Mouse (Mus musculus): Measurements from ENCODE around the gene Olfr455. TPM values are rescaled to one million over a fixed set of nuclear protein-coding genes. Genes with fewer than 3 reads are reported as not detected.

Olfr455 gene
- polyA plus RNA-seq (2017; shearing (Covaris generic)), result not detected

GRCm38 (mm10) chr6:42547461-42547860 lies at the start of gene Olfr455:
Olfr455 (minus strand) TSS chr6:42547587.

GRCm38 (mm10) chr6:42487114-42487513 lies 60.3 kb downstream of the Olfr455 start, which contains the start of gene Olfr456:
Olfr456 (minus strand) TSS chr6:42487214.

Other genes starting within 250 kb of the Olfr455 start
- gene Fam131b, start 222.9 kb downstream of the Olfr455 start, polyA plus RNA-seq (2017; shearing (Covaris generic)), result 0.05 TPM
- gene Zyx, start 198.0 kb downstream of the Olfr455 start, polyA plus RNA-seq (2017; shearing (Covaris generic)), result 186 TPM
- 0.36 TPM for gene Epha1, start 174.3 kb downstream of the Olfr455 start, polyA plus RNA-seq (2017; shearing (Covaris generic))
- gene Tas2r143, start 147.3 kb downstream of the Olfr455 start, polyA plus RNA-seq (2017; shearing (Covaris generic)), result not detected
- not detected for gene Tas2r135, start 142.2 kb downstream of the Olfr455 start, polyA plus RNA-seq (2017; shearing (Covaris generic))
- gene Tas2r126, start 113.1 kb downstream of the Olfr455 start, polyA plus RNA-seq (2017; shearing (Covaris generic)), result 0.32 TPM
- not detected for gene Olfr458, start 82.4 kb downstream of the Olfr455 start, polyA plus RNA-seq (2017; shearing (Covaris generic))
- not detected for gene Olfr457, start 71.3 kb downstream of the Olfr455 start, polyA plus RNA-seq (2017; shearing (Covaris generic))
- gene Olfr456, start 60.4 kb downstream of the Olfr455 start, polyA plus RNA-seq (2017; shearing (Covaris generic)), result 0.17 TPM
- not detected for gene Tcaf3, start 50.1 kb upstream of the Olfr455 start, polyA plus RNA-seq (2017; shearing (Covaris generic))
- 0.05 TPM for gene Tcaf2, start 97.7 kb upstream of the Olfr455 start, polyA plus RNA-seq (2017; shearing (Covaris generic))
- gene Tcaf1, start 162.5 kb upstream of the Olfr455 start, polyA plus RNA-seq (2017; shearing (Covaris generic)), result 0.19 TPM
- not detected for gene Olfr453, start 191.8 kb upstream of the Olfr455 start, polyA plus RNA-seq (2017; shearing (Covaris generic))
- 0.06 TPM for gene Olfr38, start 208.8 kb upstream of the Olfr455 start, polyA plus RNA-seq (2017; shearing (Covaris generic))
- not detected for gene Olfr452, start 237.5 kb upstream of the Olfr455 start, polyA plus RNA-seq (2017; shearing (Covaris generic))